Mouse (Mus musculus) testis, adult 2 months (tissue): ENCODE measurements around the gene Hyou1. TPM values are rescaled to one million over a fixed set of nuclear protein-coding genes. Genes with fewer than 3 reads are reported as not detected.

ENCODE experiments used
- H3K27ac ChIP-seq: fragments of 200-500 bp; 2 replicates; pipeline ENCODE4 v1.5.1; 2012; ENCODE audit warnings: low read depth, low read length; ENCODE audit not compliant: control insufficient read depth, insufficient read depth
- H3K27me3 ChIP-seq: fragments of 200-500 bp; 2 replicates; pipeline ENCODE4 v1.6.1; 2012; ENCODE audit warnings: mild to moderate bottlenecking, low read length, moderate library complexity; ENCODE audit not compliant: control insufficient read depth, insufficient read depth
- H3K36me3 ChIP-seq: fragments of 200-500 bp; 2 replicates; pipeline ENCODE4 v1.6.1; 2012; ENCODE audit warnings: mild to moderate bottlenecking, low read length; ENCODE audit not compliant: control insufficient read depth, insufficient read depth
- H3K4me1 ChIP-seq: fragments of 200-500 bp; 2 replicates; pipeline ENCODE4 v1.6.1; 2012; ENCODE audit warnings: low read length; ENCODE audit not compliant: control insufficient read depth, insufficient read depth
- H3K4me3 ChIP-seq: fragments of 200-500 bp; 2 replicates; pipeline ENCODE4 v1.5.1; 2012; ENCODE audit warnings: low read depth, mild to moderate bottlenecking, low read length, moderate library complexity, mixed read lengths; ENCODE audit not compliant: control insufficient read depth
- CTCF ChIP-seq: fragments of 200-500 bp; IDR thresholded peaks from 2 replicates; pipeline ENCODE4 v1.5.1; 2012; ENCODE audit warnings: low read depth, mild to moderate bottlenecking, inconsistent platforms, low read length, moderate library complexity; ENCODE audit not compliant: control insufficient read depth, insufficient read depth, insufficient replicate concordance
- POLR2A ChIP-seq: fragments of 200-500 bp; IDR thresholded peaks from 2 replicates; pipeline ENCODE4 v1.6.1; 2012; ENCODE audit warnings: low read depth, mild to moderate bottlenecking, inconsistent platforms, low read length, moderate library complexity; ENCODE audit not compliant: control insufficient read depth
- polyA plus RNA-seq: library from polyadenylated mRNA; depleted of rRNA; stranded (reverse); fragments of >200 nt; gene quantifications from 2 replicates; pipeline ENCODE4 v1.2.3, GENCODE M21; 2012

Gene Hyou1
- polyA plus RNA-seq, 1 experiment = 99.9 TPM

GRCm38 (mm10) chr9:44336964-44337363 lies 42.3 kb upstream of the Hyou1 start:
- H3K4me1 ChIP-seq = peaks cover 9% of the 10 kb centered on the region
- peak overlapping the region; percentile 65 for H3K4me3 ChIP-seq
- TF ChIP-seq POLR2A (no peak), CTCF (no peak)
- peaks cover 4% of the 10 kb centered on the region for H3K36me3 ChIP-seq
- no peaks in the 10 kb centered on the region for H3K27me3 ChIP-seq
- H3K27ac ChIP-seq = no peak overlapping the region

- peaks cover 9% of the 10 kb centered on the region for H3K4me1 ChIP-seq
- TF ChIP-seq CTCF = no peak
- no peak for TF ChIP-seq POLR2A
- peaks cover 4% of the 10 kb centered on the region for H3K36me3 ChIP-seq
- H3K27me3 ChIP-seq = no peaks in the 10 kb centered on the region
- peak overlapping the region; percentile 65 for H3K4me3 ChIP-seq
- H3K27ac ChIP-seq = no peak overlapping the region
These were observed 41.7 kb upstream of the Hyou1 start for GRCm38 (mm10) chr9:44337436-44338169.

GRCm38 (mm10) chr9:44338574-44338973 lies 40.7 kb upstream of the Hyou1 start:
- no peak overlapping the region for H3K4me3 ChIP-seq
- H3K27ac ChIP-seq = no peak overlapping the region
- H3K27me3 ChIP-seq = no peaks in the 10 kb centered on the region
- peaks cover 11% of the 10 kb centered on the region for H3K4me1 ChIP-seq
- peaks cover 4% of the 10 kb centered on the region for H3K36me3 ChIP-seq
- TF ChIP-seq CTCF = no peak
- TF ChIP-seq POLR2A = no peak

- H3K27ac ChIP-seq = no peak overlapping the region
- H3K27me3 ChIP-seq = no peaks in the 10 kb centered on the region
- peaks cover 13% of the 10 kb centered on the region for H3K4me1 ChIP-seq
- H3K36me3 ChIP-seq = no peaks in the 10 kb centered on the region; the same call in 1 of the 2 replicates
- no peak for TF ChIP-seq CTCF
- TF ChIP-seq POLR2A = no peak
- H3K4me3 ChIP-seq = no peak overlapping the region; the same call in 1 of the 2 replicates
These were observed 37.8 kb upstream of the Hyou1 start for GRCm38 (mm10) chr9:44341487-44341886.

GRCm38 (mm10) chr9:44342173-44342572 lies 37.1 kb upstream of the Hyou1 start:
- Histone ChIP-seq H3K36me3 (no peaks in the 10 kb centered on the region; the same call in 1 of the 2 replicates), H3K27me3 (no peaks in the 10 kb centered on the region), H3K4me3 (peak overlapping the region; percentile 11), H3K4me1 (peaks cover 11% of the 10 kb centered on the region), H3K27ac (peak overlapping the region; percentile 100; the same call in 1 of the 2 replicates)
- TF ChIP-seq CTCF (no peak), POLR2A (no peak)

- H3K27ac ChIP-seq = peak overlapping the region; percentile 100
- peak overlapping the region; percentile 11; the same call in 1 of the 2 replicates for H3K4me3 ChIP-seq
- no peak for TF ChIP-seq POLR2A
- no peak for TF ChIP-seq CTCF
- no peaks in the 10 kb centered on the region; the same call in 1 of the 2 replicates for H3K36me3 ChIP-seq
- peaks cover 11% of the 10 kb centered on the region for H3K4me1 ChIP-seq
- no peaks in the 10 kb centered on the region for H3K27me3 ChIP-seq
These were observed 36.7 kb upstream of the Hyou1 start for GRCm38 (mm10) chr9:44342605-44343004.

GRCm38 (mm10) chr9:44343290-44343689 lies 36.0 kb upstream of the Hyou1 start:
- Histone ChIP-seq H3K27me3 (no peaks in the 10 kb centered on the region), H3K4me3 (peak overlapping the region; percentile 99), H3K27ac (peak overlapping the region; percentile 100), H3K4me1 (peaks cover 9% of the 10 kb centered on the region), H3K36me3 (no peaks in the 10 kb centered on the region)
- TF ChIP-seq POLR2A (no peak), CTCF (no peak)
